Mouse (Mus musculus) G1E-ER4 (cell line): ENCODE measurements around the gene Slc35b3. TPM values are rescaled to one million over a fixed set of nuclear protein-coding genes. Genes with fewer than 3 reads are reported as not detected.

Source experiments
- GATA1 ChIP-seq: IDR thresholded peaks from one replicate; pipeline ENCODE4 v1.8.0; 2012; ENCODE audit warnings: low read length, inconsistent platforms
- polyA plus RNA-seq: library from polyadenylated mRNA; stranded (reverse); fragments of >175 nt; gene quantifications from 2 replicates; pipeline ENCODE4 v1.2.3, GENCODE M21; 2012

Slc35b3 gene
- polyA plus RNA-seq, 1 experiment, result 14.5 TPM

DNA sequence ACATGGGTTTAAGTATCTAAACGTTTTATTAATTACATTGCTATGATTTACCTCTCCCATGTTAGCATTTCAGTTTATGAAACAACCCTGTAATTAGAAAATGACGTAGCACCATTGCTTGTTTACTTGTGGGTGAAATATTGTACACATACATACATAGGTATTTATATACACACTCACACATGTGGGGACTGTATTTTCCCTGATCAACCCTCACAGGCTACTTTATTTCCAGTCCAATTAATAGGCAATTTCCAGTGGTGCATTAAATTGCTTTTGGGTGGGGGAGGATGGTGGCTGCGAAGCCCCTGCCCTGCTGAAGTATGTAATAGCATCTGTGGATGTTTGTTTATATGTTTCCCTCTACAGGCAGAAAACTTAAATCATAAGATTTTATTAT is 68.3 kb downstream of the Slc35b3 start:
- no peak for TF ChIP-seq GATA1
